Mouse (Mus musculus): ENCODE results near the gene Spg21.

The Spg21 gene

GRCm38 (mm10) chr9:65460732-65461442 lies at the start of gene Spg21:
TSS of gene Spg21 (plus strand) at chr9:65460947.
- peak; percentile 95 for DNase-seq

DNA sequence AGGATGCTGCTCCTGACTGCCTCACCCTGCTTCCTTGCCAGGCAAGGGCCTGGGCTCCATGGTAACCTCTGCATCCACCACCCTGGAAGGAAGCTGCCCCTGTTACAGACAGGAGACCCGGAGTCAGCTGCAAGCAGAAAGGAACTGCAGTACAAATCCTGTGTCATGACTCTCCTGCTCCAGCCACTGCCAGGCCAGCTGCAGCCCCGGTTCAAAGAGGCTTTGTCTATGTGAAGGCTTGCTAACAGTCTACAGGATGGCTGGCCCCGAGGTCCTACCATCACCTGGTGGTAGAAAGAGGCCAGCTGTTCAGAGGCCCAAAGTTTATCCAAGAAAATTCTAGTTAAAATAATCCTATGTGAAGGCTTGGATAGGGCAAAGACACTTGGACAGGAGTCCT lies 49.4 kb upstream of the Spg21 start:
- no peak for DNase-seq

GRCm38 (mm10) chr9:65417738-65418137 lies 43.0 kb upstream of the Spg21 start:
- DNase-seq, result no peak

GRCm38 (mm10) chr9:65419633-65420032 lies 41.1 kb upstream of the Spg21 start:
- no peak for DNase-seq

DNA sequence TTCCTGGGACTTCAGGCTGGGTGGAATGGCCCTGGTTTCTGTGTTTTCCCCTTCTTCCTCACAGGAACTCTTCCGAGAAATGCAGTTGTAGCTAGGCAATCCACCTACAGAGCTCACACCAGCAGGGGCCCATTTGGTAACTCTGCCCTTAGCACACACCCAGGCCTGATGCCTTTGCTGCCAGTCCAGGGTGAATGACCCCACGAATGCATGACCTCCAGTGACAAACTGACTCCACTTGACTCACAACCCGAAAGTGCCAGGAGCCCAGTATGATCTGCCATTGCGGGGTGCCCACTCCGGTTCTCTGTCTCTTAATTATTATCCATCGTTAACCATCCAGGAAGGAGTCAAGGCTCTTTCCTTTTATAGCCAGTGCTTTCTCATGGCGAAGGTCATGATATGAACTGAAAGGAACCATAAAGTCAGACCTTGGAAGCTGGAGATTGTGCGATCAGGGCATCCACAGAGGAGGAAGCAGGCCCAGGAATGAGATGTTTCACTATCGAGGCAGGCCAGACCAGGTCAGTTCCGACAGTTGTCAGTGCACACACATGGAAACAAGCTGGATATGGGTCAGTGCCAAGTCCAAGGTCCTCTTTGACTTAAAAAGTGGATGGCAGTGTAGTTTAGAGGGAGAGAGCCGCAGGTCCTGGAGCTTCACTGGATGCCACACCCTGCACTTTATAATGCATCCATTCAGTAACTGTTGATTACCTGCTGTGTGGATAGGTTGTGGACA lies 37.8 kb upstream of the Spg21 start, which contains the start of gene Slc51b:
TSS of gene Slc51b (minus strand) at position 196 of the 742 bp plus-strand sequence.
- no peak for DNase-seq

DNA sequence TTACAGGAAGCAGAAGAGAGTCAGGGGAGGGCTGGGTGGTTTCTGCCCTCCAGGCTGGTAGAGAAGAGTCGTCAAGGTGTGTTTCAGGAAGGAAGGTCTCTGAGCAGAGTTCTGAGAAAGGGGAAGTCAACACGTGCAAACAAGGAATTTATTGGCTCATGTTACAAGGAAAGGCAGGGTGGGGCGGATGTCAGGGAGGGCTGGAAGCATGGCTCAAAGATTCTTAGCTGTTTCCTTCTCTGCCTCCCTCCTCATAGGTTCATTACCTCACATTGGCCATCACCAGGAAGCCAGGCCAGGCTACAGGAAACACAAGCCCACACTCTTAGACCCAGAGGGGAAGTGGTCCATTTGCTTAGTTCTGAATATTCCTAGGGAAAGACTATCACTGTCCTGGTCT lies 36.4 kb upstream of the Spg21 start:
- DNase-seq, result no peak

DNA sequence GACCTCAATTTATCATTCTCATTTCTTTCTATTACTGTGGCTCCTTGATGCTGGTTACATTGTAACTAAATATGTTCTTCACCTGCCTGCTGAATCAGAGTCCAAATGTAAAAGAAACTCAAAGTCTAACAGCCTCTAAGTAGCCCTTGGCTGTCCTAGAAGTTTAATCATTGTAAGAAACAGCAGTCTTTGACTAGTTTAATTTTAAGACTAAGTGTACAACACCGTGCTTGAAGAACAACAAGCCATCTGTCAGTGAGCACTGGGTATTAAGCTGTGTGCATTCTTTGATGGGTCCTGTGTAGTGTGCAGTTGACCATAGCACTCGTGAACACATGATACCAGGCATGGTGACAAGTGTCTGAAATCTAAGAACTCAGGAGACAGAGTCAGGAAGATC lies 33.2 kb upstream of the Spg21 start:
- no peak for DNase-seq

DNA sequence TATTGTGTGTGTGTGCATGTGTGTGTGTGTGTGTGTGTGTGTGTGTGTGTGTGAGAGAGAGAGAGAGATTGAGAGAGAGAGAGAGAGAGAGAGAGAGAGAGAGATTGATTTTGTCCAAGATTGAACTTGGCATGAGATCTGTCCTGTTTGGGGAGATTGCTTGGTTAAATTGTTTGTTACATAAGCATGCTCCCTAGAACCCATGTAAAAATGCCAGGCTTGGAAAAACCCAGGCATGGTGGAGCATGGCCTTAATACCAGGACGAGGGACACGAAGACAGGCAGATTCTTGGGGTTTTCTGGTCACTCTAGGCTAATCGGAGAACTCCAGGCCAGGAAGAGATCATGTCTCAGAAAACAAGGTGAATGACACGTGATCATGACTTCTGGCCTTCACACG lies 32.7 kb upstream of the Spg21 start:
- DNase-seq, result no peak

DNA sequence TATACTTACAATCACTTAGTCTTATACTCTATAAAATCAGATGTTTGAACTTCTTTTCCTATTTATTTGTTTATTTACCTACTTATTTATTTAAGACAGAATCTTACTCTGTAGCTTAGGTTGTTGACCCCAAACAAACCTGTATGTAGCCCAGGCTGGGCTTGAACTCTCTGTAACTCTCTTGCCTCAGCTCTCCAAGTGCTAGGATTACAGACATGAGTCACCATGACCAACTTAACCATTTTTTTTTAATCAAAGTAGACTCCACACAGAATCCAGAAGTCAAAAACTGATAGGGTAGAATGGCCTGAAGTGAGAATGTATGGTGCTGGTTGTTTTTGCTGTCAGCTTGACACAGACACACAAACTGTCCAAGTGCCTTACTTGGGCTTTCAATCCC lies 30.3 kb upstream of the Spg21 start:
- DNase-seq, result no peak

- no peak for DNase-seq
Measured at GRCm38 (mm10) chr9:65430921-65431320, 29.8 kb upstream of the Spg21 start.

DNA sequence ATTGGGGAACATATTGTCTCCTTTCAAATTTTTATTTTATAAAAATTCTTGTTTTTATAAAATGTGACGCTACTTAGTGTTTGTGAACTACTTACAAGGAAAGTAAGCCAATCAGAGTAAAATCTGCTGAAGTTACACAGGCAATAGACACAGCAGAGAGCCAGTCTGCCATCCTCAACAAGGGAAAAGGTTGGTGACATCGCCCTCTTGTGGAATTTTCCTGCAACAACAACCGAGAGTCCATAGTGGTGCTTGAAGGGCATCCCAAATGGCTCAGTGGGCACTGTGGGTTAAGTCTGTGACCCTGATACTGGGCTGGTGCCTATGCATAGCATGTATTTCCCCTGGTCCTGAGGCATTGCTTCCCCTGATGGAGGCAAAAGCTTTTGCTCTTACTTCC lies 28.5 kb upstream of the Spg21 start:
- DNase-seq, result peak; percentile 77

- DNase-seq, result peak; percentile 56
Measured at GRCm38 (mm10) chr9:65434140-65434539, 26.6 kb upstream of the Spg21 start.

DNA sequence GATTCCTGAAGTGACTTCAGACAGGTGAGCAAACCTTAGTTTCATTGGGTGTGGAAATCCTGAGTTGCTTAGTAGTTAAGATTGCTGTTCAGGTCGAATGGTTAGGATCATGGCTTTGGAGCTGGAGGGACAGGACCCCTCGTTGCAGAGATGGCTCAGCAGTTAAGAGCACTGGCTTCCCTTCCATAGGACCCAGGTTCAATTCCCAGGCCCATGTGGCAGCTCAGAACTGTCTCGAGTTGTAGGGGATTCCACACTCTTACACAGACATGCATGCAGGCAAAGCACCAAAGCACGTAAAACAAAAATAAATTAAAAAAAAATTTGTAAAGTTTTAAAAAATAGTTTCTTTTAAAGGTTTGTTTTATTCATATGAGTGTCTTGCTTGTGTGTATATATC lies 25.5 kb upstream of the Spg21 start:
- no peak for DNase-seq

GRCm38 (mm10) chr9:65435671-65436301 lies 25.0 kb upstream of the Spg21 start, which contains the start of gene Mtfmt:
TSS of gene Mtfmt (plus strand) at chr9:65435782.
- peak; percentile 89 for DNase-seq

DNA sequence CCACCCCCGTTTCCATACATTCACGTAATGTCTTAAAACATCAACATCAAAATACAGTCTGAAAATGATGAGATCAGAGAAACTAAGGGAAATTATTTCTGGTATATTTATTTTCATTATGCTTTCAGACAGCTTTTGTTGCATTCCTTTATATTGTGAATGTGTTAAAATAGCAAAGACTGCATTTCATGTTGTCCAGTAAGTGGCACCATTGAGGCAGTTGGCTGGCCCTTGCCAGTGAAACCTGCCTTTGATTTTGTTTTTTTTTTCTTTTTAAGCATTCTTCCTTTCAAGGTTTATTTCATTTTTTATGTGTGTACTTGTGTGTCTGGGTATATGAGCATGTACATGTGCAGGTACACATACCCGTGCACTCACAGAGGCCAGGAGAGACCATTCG lies 16.1 kb upstream of the Spg21 start:
- no peak for DNase-seq

GRCm38 (mm10) chr9:65447951-65448350 lies 12.8 kb upstream of the Spg21 start:
- DNase-seq, result no peak

GRCm38 (mm10) chr9:65458975-65459374 lies 1.8 kb upstream of the Spg21 start:
- no peak for DNase-seq

DNA sequence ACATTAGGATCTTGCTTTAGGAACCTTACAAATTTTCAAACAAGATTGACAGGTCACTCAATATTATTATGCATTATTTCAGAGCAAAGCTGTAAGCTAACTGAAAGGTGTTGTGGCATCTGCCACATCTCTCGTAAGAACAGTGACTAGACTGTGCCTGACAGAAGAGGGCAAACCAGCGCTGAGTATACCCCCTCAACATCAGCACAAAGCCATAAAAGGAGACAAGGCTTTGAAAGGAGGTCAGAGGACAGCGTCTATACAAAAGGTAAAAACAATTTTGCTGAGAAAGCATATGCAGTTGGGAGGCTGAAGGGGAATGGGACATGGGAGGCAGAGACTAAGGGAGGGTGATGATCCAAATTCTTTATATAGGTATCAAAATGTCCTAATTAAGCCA lies 549 bp upstream of the Spg21 start:
- no peak for DNase-seq

- no peak for DNase-seq
Measured at GRCm38 (mm10) chr9:65462544-65462943, 1.8 kb downstream of the Spg21 start.

- DNase-seq, result peak; percentile 15
Measured at GRCm38 (mm10) chr9:65464161-65464560, 3.4 kb downstream of the Spg21 start.

DNA sequence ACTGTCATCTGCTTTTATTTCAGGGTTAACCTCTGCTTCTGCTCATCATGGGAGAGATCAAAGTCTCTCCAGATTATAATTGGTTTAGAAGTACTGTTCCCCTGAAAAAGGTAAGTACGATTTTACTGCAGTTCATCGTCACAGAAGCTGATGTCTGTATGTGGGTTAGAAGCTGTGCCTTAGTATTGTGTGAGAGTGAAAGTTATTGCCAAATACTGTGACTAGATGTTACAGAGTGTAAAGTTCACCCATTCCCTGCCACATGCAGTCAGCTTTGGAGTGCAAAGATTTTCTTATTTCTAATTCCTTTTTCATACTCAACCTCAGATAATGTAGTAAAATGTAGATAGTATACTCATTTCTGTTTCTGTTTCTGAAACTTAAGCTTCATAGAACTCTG lies 4.5 kb downstream of the Spg21 start:
- no peak for DNase-seq

DNA sequence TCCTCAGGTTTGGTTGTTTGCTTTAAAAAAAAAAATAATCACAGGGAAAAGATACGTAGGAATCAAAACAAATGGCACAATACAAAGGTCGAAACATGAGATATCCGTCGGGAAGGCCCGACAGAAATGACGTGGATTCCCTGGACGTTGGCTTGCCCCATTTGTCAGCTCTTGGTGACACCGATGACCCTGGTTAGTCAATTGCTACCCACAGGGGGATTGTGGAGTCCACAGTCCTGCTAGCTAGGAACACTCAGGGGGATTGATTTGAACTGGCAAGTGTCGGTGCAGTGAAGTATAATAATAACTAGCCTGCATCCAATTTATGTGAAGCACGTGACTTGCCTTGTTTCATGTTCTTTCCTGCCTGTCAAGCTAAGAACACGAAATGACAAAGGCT lies 6.9 kb downstream of the Spg21 start:
- DNase-seq, result no peak

- DNase-seq, result no peak
Measured at GRCm38 (mm10) chr9:65472769-65473168, 12.0 kb downstream of the Spg21 start.

- DNase-seq, result no peak
Measured at GRCm38 (mm10) chr9:65479158-65479557, 18.4 kb downstream of the Spg21 start.
